Mouse (Mus musculus): ENCODE data around the gene Ppp1r3a.
"Not testable (repeated sequence)": the region's sequence is repeated elsewhere in the genome, so short reads cannot be mapped to it uniquely, and the experiment has no call there.

- not testable (repeated sequence) for TF ChIP-seq MAFK (IDR thresholded peaks at IDR 0.05; ENCODE audit: insufficient read depth, low read depth, low read length); ZNF384 (IDR thresholded peaks at IDR 0.05; ENCODE audit: low read depth, low read length); ZC3H11A (IDR thresholded peaks at IDR 0.05; ENCODE audit: borderline replicate concordance, low read depth, low read length); HCFC1 (IDR thresholded peaks at IDR 0.05; ENCODE audit: borderline replicate concordance, insufficient read depth, low read length)
Observed at GRCm38 (mm10) chr6:14667651-14668050, 87.4 kb downstream of the Ppp1r3a start.
